Mouse (Mus musculus) intestine, embryonic 16.5 days (tissue): ENCODE results near the gene Serpinb6b. TPM values are rescaled to one million over a fixed set of nuclear protein-coding genes. Genes with fewer than 3 reads are reported as not detected.
A peak's percentile ranks its signal among the peaks of the same experiment; 100 is the strongest.

Experiments
- ATAC-seq: fragments of 200-750 bp; cut with Nextera tagmentation; 2 replicates; pipeline ENCODE4 v1.8.0; 2017; ENCODE audit warnings: moderate TSS enrichment, moderate library complexity
- H3K27ac ChIP-seq: fragments of 300-500 bp; sonication (generic); 2 replicates; pipeline ENCODE4 v1.5.1; 2014; ENCODE audit warnings: mild to moderate bottlenecking, low read length
- H3K27me3 ChIP-seq: fragments of 300-500 bp; sonication (generic); replicated peaks from 2 replicates; pipeline ENCODE4 v1.6.1; 2014; ENCODE audit warnings: low read length, control low read depth, mixed read lengths; ENCODE audit not compliant: control insufficient read depth, insufficient read depth
- H3K36me3 ChIP-seq: fragments of 300-500 bp; sonication (generic); 2 replicates; pipeline ENCODE4 v1.6.1; 2014; ENCODE audit warnings: low read length, control low read depth; ENCODE audit not compliant: control insufficient read depth, insufficient read depth
- H3K4me1 ChIP-seq: fragments of 300-500 bp; sonication (generic); 2 replicates; pipeline ENCODE4 v1.6.1; 2014; ENCODE audit warnings: low read length, control low read depth, mixed read lengths; ENCODE audit not compliant: control insufficient read depth, insufficient read depth
- H3K4me2 ChIP-seq: fragments of 300-500 bp; sonication (generic); 2 replicates; pipeline ENCODE4 v1.6.1; 2014; ENCODE audit warnings: low read depth, low read length, control low read depth
- H3K4me3 ChIP-seq: fragments of 300-500 bp; sonication (generic); 2 replicates; pipeline ENCODE4 v1.5.1; 2014; ENCODE audit warnings: mild to moderate bottlenecking, low read length
- H3K9ac ChIP-seq: fragments of 300-500 bp; sonication (generic); 2 replicates; pipeline ENCODE4 v1.6.1; 2014; ENCODE audit warnings: low read depth, low read length
- H3K9me3 ChIP-seq: fragments of 300-500 bp; sonication (generic); 2 replicates; pipeline ENCODE4 v1.6.1; 2016; ENCODE audit warnings: low read length, control low read depth; ENCODE audit not compliant: control insufficient read depth
- WGBS: fragments of 180-500 bp; shearing (Covaris S2); extraction: QIAGEN DNeasy Blood & Tissue Kit; methylation state at CpG from one replicate; pipeline ENCODE4 v1.1.7; 2014; 5-methylcytosine and 5-hydroxymethylcytosine counted together
- polyA plus RNA-seq: library from polyadenylated mRNA; unstranded; fragments of >200 nt; fragmentation: Nextera tagmentation; extraction: Ambion mirVana; gene quantifications from 2 replicates; pipeline ENCODE4 v1.2.1, GENCODE M21; 2015

Gene Serpinb6b
- polyA plus RNA-seq, 1 experiment from 2014 or later: 3.7 TPM

DNA sequence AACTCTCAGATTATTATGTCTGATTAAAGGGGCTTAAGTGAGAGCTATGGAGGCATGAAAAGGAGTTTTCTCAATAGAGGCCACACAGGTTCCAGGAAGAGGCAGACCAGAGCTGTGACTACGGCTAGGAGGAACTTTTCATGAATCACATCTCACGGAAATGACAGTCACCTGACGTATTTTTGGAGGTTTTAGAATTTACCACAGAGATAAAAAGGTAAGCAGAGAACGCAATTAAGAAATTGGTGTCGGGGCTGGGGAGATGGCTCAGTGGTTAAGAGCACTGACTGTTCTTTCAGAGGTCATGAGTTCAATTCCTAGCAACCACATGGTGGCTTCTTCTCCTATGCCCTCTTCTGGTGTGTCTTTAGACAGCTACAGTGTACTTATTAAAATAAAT lies 36.3 kb downstream of the Serpinb6b start:
- ATAC-seq: no peak
- no peaks in the 10 kb centered on the region for H3K36me3 ChIP-seq
- H3K27me3 ChIP-seq: no peaks in the 10 kb centered on the region
- H3K4me1 ChIP-seq: peaks cover 8% of the 10 kb centered on the region
- no peak overlapping the region for H3K4me2 ChIP-seq
- H3K27ac ChIP-seq: no peak overlapping the region
- H3K9me3 ChIP-seq: no peaks in the 10 kb centered on the region
- 92% methylated on average over 5 of the region's 5 CpGs for WGBS
- no peak overlapping the region for H3K9ac ChIP-seq
- H3K4me3 ChIP-seq: no peak overlapping the region

- H3K4me2 ChIP-seq: peak within 1 kb of the TSS; percentile 74
- H3K27me3 ChIP-seq: no peaks in the 10 kb centered on the region
- H3K4me3 ChIP-seq: peak within 1 kb of the TSS; percentile 48
- ATAC-seq: no peak
- H3K9me3 ChIP-seq: no peaks in the 10 kb centered on the region
- 91% methylated on average over 3 of the region's 3 CpGs for WGBS
- peak within 1 kb of the TSS; percentile 88 for H3K27ac ChIP-seq
- H3K9ac ChIP-seq: peak within 1 kb of the TSS; percentile 63
- no peaks in the 10 kb centered on the region for H3K36me3 ChIP-seq
- H3K4me1 ChIP-seq: peaks cover 8% of the 10 kb centered on the region
Observed at GRCm38 (mm10) chr13:33002950-33003349, 37.9 kb downstream of the Serpinb6b start, which contains the start of gene Serpinb9. TSS of gene Serpinb9 (plus strand) at chr13:33003250.

DNA sequence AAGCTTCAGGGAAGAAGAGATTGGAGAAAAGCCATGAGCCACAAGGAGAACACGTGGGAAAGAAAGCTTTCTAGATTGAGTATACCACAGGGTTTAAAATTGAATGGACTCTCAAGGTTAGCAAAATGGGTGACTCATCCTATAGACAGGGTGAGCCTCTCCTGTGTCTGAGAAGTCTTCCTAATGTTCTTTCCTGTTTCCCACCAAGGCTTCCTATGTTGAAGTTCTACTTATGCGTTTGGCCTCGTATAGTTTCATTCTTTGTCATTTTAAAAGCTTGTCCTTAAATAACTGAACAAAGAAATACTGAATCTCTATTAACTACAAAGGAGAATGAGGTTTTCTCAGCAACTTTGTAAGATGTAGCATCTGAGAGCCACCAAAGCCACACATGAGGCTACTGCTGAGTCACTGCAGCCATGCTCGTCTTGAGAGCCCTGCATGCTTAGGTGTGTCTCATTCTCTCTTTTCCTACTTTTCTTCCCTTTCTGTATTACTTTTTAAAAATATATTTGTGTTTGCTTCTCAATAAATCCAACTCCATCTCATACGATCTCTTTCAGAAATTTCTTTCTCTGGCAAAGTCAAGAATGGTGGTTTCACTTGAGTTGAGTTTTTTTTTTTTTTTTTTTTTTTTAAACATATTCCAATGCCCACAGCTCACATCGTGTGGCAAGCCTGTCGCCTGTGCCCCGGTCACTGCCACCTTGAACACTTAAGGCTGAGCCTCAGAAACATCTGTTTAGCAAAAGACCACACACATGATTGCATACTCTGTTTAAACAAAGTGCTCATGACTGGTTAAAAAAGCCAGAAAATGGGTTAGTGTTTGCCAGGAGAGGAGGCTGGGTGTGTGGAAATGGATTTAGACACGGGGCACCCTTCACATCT lies 38.8 kb downstream of the Serpinb6b start:
- ATAC-seq: peak; percentile 29; the same call in 1 of the 2 replicates
- H3K36me3 ChIP-seq: no peaks in the 10 kb centered on the region
- H3K4me2 ChIP-seq: peak overlapping the region; percentile 74
- 60% methylated on average over 9 of the region's 9 CpGs for WGBS
- peak overlapping the region; percentile 88 for H3K27ac ChIP-seq
- peaks cover 8% of the 10 kb centered on the region for H3K4me1 ChIP-seq
- peak overlapping the region; percentile 63 for H3K9ac ChIP-seq
- H3K27me3 ChIP-seq: no peaks in the 10 kb centered on the region
- peak overlapping the region; percentile 48 for H3K4me3 ChIP-seq
- no peaks in the 10 kb centered on the region for H3K9me3 ChIP-seq

DNA sequence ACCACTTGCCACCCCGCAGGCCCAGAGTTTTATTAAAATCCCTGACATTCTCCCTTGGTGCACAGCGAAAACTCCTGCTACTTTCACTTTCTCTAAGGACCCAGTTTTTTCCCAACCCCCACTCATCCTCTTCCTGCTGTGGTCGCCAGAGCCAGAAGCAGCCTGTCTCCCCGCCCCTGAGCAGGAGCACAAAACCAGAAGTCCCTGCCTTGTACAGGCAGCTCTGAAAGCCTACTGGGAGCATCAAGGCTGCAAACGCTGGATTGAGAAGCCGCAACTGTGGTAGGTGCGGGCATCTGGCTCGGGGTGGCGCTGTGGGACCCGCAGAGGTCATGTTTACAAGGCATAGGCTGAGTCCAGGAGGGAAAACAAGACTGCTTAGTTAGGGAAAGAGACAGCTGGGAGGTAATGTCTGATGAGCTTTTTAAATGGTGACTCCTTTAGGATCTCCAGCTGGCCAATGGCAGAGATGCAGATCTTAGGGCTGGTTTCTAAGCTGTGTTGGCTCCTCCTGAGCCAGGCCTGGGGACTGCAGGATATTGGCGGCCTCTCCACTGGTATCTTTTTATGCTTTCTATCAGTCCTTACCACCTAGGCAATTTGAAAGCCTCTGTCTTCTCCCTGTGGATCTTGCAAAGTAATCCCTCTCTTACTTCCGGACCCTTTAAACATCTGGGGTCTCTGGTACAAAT lies 39.6 kb downstream of the Serpinb6b start:
- Histone ChIP-seq H3K4me3 (peak overlapping the region; percentile 48), H3K4me2 (peak overlapping the region; percentile 74), H3K27ac (peak overlapping the region; percentile 88), H3K9me3 (no peaks in the 10 kb centered on the region), H3K4me1 (peaks cover 8% of the 10 kb centered on the region), H3K9ac (peak overlapping the region; percentile 63), H3K36me3 (no peaks in the 10 kb centered on the region), H3K27me3 (no peaks in the 10 kb centered on the region)
- 11% methylated on average over 12 of the region's 12 CpGs for WGBS
- ATAC-seq: peak; percentile 95

DNA sequence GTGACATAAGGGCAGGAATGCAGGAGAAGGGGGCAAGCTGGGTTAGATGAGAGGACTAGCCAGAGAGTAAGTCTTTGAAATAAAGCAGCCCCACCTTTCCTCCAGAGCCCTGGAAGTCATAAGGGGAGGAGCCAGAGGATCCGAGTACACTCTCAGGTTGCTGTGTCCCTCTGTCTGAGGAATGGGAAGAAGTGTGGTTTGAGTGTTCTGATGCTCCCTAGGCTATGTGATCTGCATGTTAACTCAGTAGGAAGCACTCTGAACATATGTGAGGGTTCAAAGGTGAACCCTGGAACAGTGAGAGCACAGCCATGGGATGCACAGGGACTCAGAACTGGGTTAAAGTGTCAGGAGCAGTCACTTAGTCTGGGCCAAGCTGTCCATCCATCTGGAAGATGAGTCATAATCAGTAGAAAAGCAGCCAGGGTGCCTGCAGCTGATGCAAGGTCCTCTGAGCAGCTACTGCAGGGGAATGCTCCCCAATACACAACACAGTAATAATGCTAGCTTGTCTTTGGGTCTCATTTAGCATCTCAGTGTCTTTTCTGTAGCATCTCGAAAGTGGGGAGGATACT lies 40.6 kb downstream of the Serpinb6b start:
- ATAC-seq: no peak; the same call in 1 of the 2 replicates
- no peak overlapping the region for H3K9ac ChIP-seq
- H3K27ac ChIP-seq: no peak overlapping the region

DNA sequence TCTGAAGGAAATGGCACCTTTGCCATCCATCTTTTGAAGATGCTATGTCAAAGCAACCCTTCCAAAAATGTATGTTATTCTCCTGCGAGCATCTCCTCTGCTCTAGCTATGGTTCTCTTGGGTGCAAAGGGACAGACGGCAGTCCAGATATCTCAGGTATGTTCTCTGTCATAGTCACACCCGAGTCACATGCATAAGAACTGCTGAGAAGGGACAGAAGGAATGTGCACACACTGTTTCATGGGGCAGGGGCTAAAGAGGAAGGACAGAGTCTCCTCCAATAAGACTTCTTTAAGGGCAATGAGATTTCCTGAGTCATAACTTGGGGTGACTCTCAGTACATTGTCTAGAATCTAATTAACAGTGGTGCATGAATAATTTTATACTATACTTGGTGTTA lies 41.5 kb downstream of the Serpinb6b start:
- no peaks in the 10 kb centered on the region for H3K9me3 ChIP-seq
- no peak for ATAC-seq
- 82% methylated on average over 3 of the region's 3 CpGs for WGBS
- no peaks in the 10 kb centered on the region for H3K36me3 ChIP-seq
- H3K27me3 ChIP-seq: no peaks in the 10 kb centered on the region
- peaks cover 8% of the 10 kb centered on the region for H3K4me1 ChIP-seq
- no peak overlapping the region for H3K4me2 ChIP-seq
- H3K27ac ChIP-seq: no peak overlapping the region
- H3K9ac ChIP-seq: no peak overlapping the region
- H3K4me3 ChIP-seq: no peak overlapping the region

More for the DNA sequence above, 40.6 kb downstream of the Serpinb6b start:
- no peaks in the 10 kb centered on the region for H3K27me3 ChIP-seq
- H3K9me3 ChIP-seq: no peaks in the 10 kb centered on the region
- WGBS: 50% methylated on average over 2 of the region's 2 CpGs
- peaks cover 8% of the 10 kb centered on the region for H3K4me1 ChIP-seq
- H3K4me2 ChIP-seq: no peak overlapping the region
- H3K36me3 ChIP-seq: no peaks in the 10 kb centered on the region
- no peak overlapping the region for H3K4me3 ChIP-seq

DNA sequence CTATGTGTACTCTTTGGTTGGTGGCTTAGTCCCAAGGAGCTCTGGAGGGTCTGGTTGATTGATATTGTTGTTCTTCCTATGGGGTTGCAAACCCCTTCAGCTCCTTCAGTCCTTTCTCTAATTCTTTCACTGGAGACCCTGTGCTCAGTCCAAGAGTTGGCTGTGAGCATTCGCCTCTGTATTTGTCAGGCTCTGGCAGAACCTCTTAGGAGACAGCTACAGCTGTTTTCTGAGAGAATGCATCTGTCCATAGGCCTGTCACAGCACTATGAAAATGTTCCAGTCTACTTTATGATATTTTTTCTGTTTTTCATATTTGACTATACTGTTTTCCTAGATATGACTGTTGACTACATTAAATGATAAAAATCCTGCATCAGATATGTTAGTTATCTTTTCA lies 47.4 kb downstream of the Serpinb6b start:
- no peaks in the 10 kb centered on the region for H3K4me1 ChIP-seq
- no peak overlapping the region for H3K4me3 ChIP-seq
- no peaks in the 10 kb centered on the region for H3K36me3 ChIP-seq
- no peak overlapping the region for H3K4me2 ChIP-seq
- WGBS: 73% methylated on average over 1 of the region's 1 CpGs
- H3K27ac ChIP-seq: no peak overlapping the region
- H3K27me3 ChIP-seq: no peaks in the 10 kb centered on the region
- ATAC-seq: no peak
- no peak overlapping the region for H3K9ac ChIP-seq
- no peaks in the 10 kb centered on the region for H3K9me3 ChIP-seq

DNA sequence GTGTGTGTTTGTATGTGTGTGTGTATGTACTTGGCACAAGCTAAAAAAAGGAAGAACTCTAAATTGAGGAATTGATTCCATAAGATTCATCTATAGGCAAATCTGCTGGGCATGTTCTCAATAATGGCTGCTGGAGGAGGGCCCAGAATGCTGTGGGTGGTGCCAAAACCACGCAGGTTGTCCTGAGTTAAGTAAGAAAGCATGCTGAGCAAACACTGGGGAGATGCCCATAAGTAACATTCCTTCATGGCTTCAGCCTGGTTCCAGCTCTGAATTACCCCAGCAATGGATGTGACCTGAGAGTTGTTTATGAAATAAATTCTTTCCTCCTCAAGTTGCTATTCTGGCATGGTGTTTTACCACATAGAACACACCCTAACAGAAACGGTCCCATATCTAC lies 48.3 kb downstream of the Serpinb6b start:
- Histone ChIP-seq H3K27ac (no peak overlapping the region), H3K9me3 (no peaks in the 10 kb centered on the region), H3K4me2 (no peak overlapping the region), H3K27me3 (no peaks in the 10 kb centered on the region), H3K9ac (no peak overlapping the region), H3K36me3 (no peaks in the 10 kb centered on the region), H3K4me1 (no peaks in the 10 kb centered on the region), H3K4me3 (no peak overlapping the region)
- 46% methylated on average over 2 of the region's 2 CpGs for WGBS
- no peak for ATAC-seq

GRCm38 (mm10) chr13:33022371-33022770 lies 57.4 kb downstream of the Serpinb6b start:
- ATAC-seq: no peak

More at GRCm38 (mm10) chr13:33022371-33022770, 57.4 kb downstream of the Serpinb6b start:
- Histone ChIP-seq H3K36me3 (no peaks in the 10 kb centered on the region), H3K27ac (no peak overlapping the region), H3K9me3 (no peaks in the 10 kb centered on the region), H3K9ac (no peak overlapping the region), H3K4me1 (no peaks in the 10 kb centered on the region), H3K4me2 (no peak overlapping the region), H3K27me3 (no peaks in the 10 kb centered on the region), H3K4me3 (no peak overlapping the region)
- 71% methylated on average over 1 of the region's 1 CpGs for WGBS
